Mouse (Mus musculus) forebrain, postnatal 0 days (tissue): ENCODE measurements around the gene Lif. TPM values are rescaled to one million over a fixed set of nuclear protein-coding genes. Genes with fewer than 3 reads are reported as not detected.

Experiments
- ATAC-seq: fragments of 200-750 bp; cut with Nextera tagmentation; 2 replicates; pipeline ENCODE4 v1.8.0; 2017; ENCODE audit warnings: mild to moderate bottlenecking, moderate library complexity
- DNase-seq: peaks from one replicate; pipeline ENCODE4 v3.0.0-alpha.2; 2015
- H3K27ac ChIP-seq: fragments of 300-500 bp; sonication (generic); 2 replicates; pipeline ENCODE4 v1.5.1; 2014; ENCODE audit warnings: low read depth, mild to moderate bottlenecking, antibody characterized with exemption, low read length, moderate library complexity, mixed read lengths
- H3K27me3 ChIP-seq: fragments of 300-500 bp; sonication (generic); 2 replicates; pipeline ENCODE4 v1.6.1; 2014; ENCODE audit warnings: mild to moderate bottlenecking, low read length, mixed read lengths; ENCODE audit not compliant: insufficient read depth
- H3K36me3 ChIP-seq: fragments of 300-500 bp; sonication (generic); 2 replicates; pipeline ENCODE4 v1.6.1; 2014; ENCODE audit warnings: mild to moderate bottlenecking, moderate library complexity; ENCODE audit not compliant: insufficient read depth
- H3K4me1 ChIP-seq: fragments of 300-500 bp; sonication (generic); 2 replicates; pipeline ENCODE4 v1.6.1; 2014; ENCODE audit warnings: antibody characterized with exemption; ENCODE audit not compliant: insufficient read depth
- H3K4me2 ChIP-seq: fragments of 300-500 bp; sonication (generic); 2 replicates; pipeline ENCODE4 v1.6.1; 2014; ENCODE audit warnings: low read depth, mild to moderate bottlenecking, moderate library complexity
- H3K4me3 ChIP-seq: fragments of 300-500 bp; sonication (generic); 2 replicates; pipeline ENCODE4 v1.5.1; 2014; ENCODE audit warnings: low read depth, low read length, mixed read lengths
- H3K9ac ChIP-seq: fragments of 300-500 bp; sonication (generic); 2 replicates; pipeline ENCODE4 v1.6.1; 2014; ENCODE audit warnings: mild to moderate bottlenecking
- H3K9me3 ChIP-seq: fragments of 300-500 bp; sonication (generic); 2 replicates; pipeline ENCODE4 v1.6.1; 2016; ENCODE audit warnings: low read length
- CTCF ChIP-seq: sonication (generic); IDR thresholded peaks from 2 replicates; pipeline ENCODE4 v1.5.1; 2016; ENCODE audit warnings: antibody characterized with exemption, control low read depth, low read depth
- WGBS: fragments of 180-500 bp; shearing (Covaris S2); extraction: QIAGEN DNeasy Blood & Tissue Kit; methylation state at CpG from one replicate; pipeline ENCODE4 v1.1.7; 2014; 5-methylcytosine and 5-hydroxymethylcytosine counted together
- polyA plus RNA-seq: library from polyadenylated mRNA; unstranded; fragments of >200 nt; fragmentation: Nextera tagmentation; extraction: Ambion mirVana; gene quantifications from 2 replicates; pipeline ENCODE4 v1.2.1, GENCODE M21; 2015
- total RNA-seq: library from RNA; depleted of rRNA; stranded (reverse); fragments of >200 nt; gene quantifications from 2 replicates; pipeline ENCODE4 v1.2.3, GENCODE M21; 2014

Gene Lif
- total and polyA plus RNA-seq, 2 experiments from 2014 or later, result 0.22 to 0.43 TPM

DNA sequence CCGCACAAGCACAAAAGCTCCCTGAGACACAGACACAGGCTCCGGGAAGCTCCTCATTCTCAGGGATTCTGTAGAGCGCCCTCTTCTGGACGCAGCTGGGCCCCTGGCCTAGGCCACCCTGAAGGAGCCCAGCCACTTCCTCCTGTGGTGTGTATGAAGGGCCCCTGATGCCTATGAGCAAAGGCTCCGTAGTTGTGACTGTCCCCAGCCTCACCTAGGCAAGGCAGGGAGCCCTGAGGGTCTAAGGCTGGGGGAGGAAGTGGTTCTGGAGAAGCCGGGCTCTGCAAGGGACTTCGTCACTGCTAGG lies 3.8 kb downstream of the Lif start:
- H3K4me1 ChIP-seq, result peaks cover 6% of the 10 kb centered on the region
- no peak overlapping the region for H3K4me3 ChIP-seq
- no peak overlapping the region for H3K4me2 ChIP-seq
- H3K27ac ChIP-seq, result no peak overlapping the region
- no peaks in the 10 kb centered on the region for H3K36me3 ChIP-seq
- peak; percentile 52 for DNase-seq
- no peak overlapping the region for H3K9ac ChIP-seq
- peak; percentile 58 for TF ChIP-seq CTCF
- no peaks in the 10 kb centered on the region for H3K9me3 ChIP-seq
- ATAC-seq, result peak; percentile 40; the same call in 1 of the 2 replicates
- peaks cover 11% of the 10 kb centered on the region for H3K27me3 ChIP-seq
- WGBS, result 46% methylated on average over 7 of the region's 7 CpGs

GRCm38 (mm10) chr11:4261969-4262368 lies 4.6 kb downstream of the Lif start:
- no peak overlapping the region for H3K9ac ChIP-seq
- H3K36me3 ChIP-seq, result no peaks in the 10 kb centered on the region
- no peak overlapping the region for H3K4me3 ChIP-seq
- H3K4me2 ChIP-seq, result no peak overlapping the region
- no peak overlapping the region for H3K27ac ChIP-seq
- H3K27me3 ChIP-seq, result peaks cover 16% of the 10 kb centered on the region
- WGBS, result 19% methylated on average over 5 of the region's 5 CpGs
- peak; percentile 78 for DNase-seq
- H3K9me3 ChIP-seq, result no peaks in the 10 kb centered on the region
- TF ChIP-seq CTCF, result peak; percentile 62
- peak; percentile 60 for ATAC-seq
- peaks cover 6% of the 10 kb centered on the region for H3K4me1 ChIP-seq

DNA sequence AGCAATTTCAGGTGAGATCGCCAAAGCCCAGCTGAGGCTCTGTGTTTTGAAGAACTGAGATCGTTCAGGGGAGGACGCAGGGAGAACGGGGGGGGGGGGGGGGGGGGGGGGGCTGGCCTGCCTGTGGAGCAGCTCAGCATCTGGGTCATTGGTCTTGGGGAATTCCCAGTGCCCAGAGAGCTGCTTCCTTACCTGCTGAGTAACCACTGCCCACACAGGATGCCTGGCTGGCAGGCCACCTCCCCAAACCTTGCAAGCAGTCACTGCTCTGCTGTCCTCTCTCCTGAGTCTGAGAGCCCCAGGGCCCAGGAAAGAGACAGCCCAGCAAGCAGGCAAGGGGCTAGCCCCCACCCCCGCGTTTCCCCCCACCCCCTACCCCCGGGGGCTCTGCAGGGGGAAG lies 5.5 kb downstream of the Lif start:
- WGBS, result 17% methylated on average over 7 of the region's 7 CpGs
- no peak for ATAC-seq
- Histone ChIP-seq H3K27ac (no peak overlapping the region), H3K9ac (no peak overlapping the region), H3K4me3 (no peak overlapping the region), H3K4me1 (peaks cover 6% of the 10 kb centered on the region), H3K9me3 (no peaks in the 10 kb centered on the region), H3K36me3 (no peaks in the 10 kb centered on the region), H3K4me2 (no peak overlapping the region), H3K27me3 (peaks cover 21% of the 10 kb centered on the region)
- no peak for DNase-seq
- no peak for TF ChIP-seq CTCF

DNA sequence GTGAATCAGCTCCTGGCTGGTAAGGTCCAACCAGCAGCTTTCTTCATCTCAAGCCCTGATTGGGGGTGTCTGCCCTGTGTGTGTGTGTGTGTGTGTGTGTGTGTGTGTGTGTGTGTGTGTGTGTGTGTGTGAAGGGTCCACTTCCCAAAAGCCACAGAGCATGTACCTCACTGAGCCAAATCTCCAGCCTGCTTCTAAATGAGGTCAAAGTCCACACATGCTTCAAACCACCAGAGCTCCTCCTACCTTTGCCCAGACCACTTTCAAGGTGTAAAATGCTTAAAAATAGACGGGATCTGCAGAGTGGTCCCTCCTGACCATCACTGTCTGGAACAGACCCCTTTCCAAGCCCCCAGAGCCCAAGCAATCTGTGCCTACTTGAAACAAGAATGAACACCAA lies 5.9 kb downstream of the Lif start:
- H3K4me1 ChIP-seq, result peaks cover 6% of the 10 kb centered on the region
- 32% methylated on average over 1 of the region's 1 CpGs for WGBS
- no peak overlapping the region for H3K4me2 ChIP-seq
- no peaks in the 10 kb centered on the region for H3K36me3 ChIP-seq
- no peak for TF ChIP-seq CTCF
- H3K9me3 ChIP-seq, result no peaks in the 10 kb centered on the region
- DNase-seq (no peak), ATAC-seq (no peak)
- no peak overlapping the region for H3K27ac ChIP-seq
- H3K4me3 ChIP-seq, result no peak overlapping the region
- no peak overlapping the region for H3K9ac ChIP-seq
- H3K27me3 ChIP-seq, result peaks cover 21% of the 10 kb centered on the region

DNA sequence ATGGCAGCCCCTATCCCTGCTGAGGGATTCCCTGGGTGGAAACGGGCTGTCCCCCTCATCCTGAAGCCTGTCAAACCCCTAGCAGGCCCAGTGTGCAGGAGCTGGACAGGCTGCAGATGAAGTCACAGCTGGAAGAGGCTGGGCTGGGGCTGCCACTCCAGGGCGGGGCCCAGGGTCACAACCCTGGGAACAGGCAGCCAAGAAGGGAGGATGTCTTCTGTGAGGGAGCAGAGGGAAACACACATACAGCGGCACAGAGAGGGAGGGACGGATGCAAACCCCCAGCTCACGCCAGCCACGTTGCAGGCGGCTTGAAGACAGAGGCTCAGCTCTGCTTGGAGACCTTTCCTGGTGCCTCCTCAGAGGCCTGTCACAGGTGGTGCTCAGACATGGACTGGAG lies 6.7 kb downstream of the Lif start:
- Histone ChIP-seq H3K27ac (no peak overlapping the region), H3K4me3 (no peak overlapping the region), H3K4me1 (peaks cover 6% of the 10 kb centered on the region), H3K36me3 (no peaks in the 10 kb centered on the region), H3K4me2 (no peak overlapping the region), H3K9ac (no peak overlapping the region), H3K27me3 (peaks cover 22% of the 10 kb centered on the region), H3K9me3 (no peaks in the 10 kb centered on the region)
- ATAC-seq (no peak), DNase-seq (no peak)
- 76% methylated on average over 7 of the region's 7 CpGs for WGBS
- no peak for TF ChIP-seq CTCF

GRCm38 (mm10) chr11:4266271-4267201 lies 9.2 kb downstream of the Lif start:
- peak; percentile 54 for ATAC-seq

GRCm38 (mm10) chr11:4267202-4267578 lies 9.8 kb downstream of the Lif start:
- whole genome bisulfite sequencing, result 10% methylated on average over 13 of the region's 13 CpGs
- peak overlapping the region; percentile 46 for H3K4me3 ChIP-seq
- peaks cover 26% of the 10 kb centered on the region for H3K27me3 ChIP-seq
- peak overlapping the region; percentile 40; the same call in 1 of the 2 replicates for H3K9ac ChIP-seq
- peak overlapping the region; percentile 91 for H3K4me2 ChIP-seq
- DNase-seq (no peak), ATAC-seq (no peak)
- no peaks in the 10 kb centered on the region for H3K9me3 ChIP-seq
- no peaks in the 10 kb centered on the region for H3K36me3 ChIP-seq
- no peak overlapping the region for H3K27ac ChIP-seq
- no peaks in the 10 kb centered on the region for H3K4me1 ChIP-seq
- no peak for TF ChIP-seq CTCF

More at GRCm38 (mm10) chr11:4266271-4267201, 9.2 kb downstream of the Lif start:
- H3K4me3 ChIP-seq, result peak overlapping the region; percentile 46
- 2% methylated on average over 61 of the region's 61 CpGs for WGBS
- H3K9me3 ChIP-seq, result no peaks in the 10 kb centered on the region
- no peaks in the 10 kb centered on the region for H3K36me3 ChIP-seq
- H3K9ac ChIP-seq, result peak overlapping the region; percentile 40
- peak; percentile 12 for DNase-seq
- peaks cover 26% of the 10 kb centered on the region for H3K27me3 ChIP-seq
- no peaks in the 10 kb centered on the region for H3K4me1 ChIP-seq
- no peak for TF ChIP-seq CTCF
- H3K4me2 ChIP-seq, result peak overlapping the region; percentile 91
- H3K27ac ChIP-seq, result no peak overlapping the region
